Mouse (Mus musculus) lung, embryonic 16.5 days (tissue): ENCODE measurements around the gene Ankmy1. TPM values are rescaled to one million over a fixed set of nuclear protein-coding genes. Genes with fewer than 3 reads are reported as not detected.

Experiments
- ATAC-seq: fragments of 200-750 bp; cut with Nextera tagmentation; 2 replicates; pipeline ENCODE4 v1.8.0; 2017; ENCODE audit warnings: low read depth, mild to moderate bottlenecking, moderate library complexity
- H3K27ac ChIP-seq: fragments of 300-500 bp; sonication (generic); 2 replicates; pipeline ENCODE4 v1.5.1; 2014; ENCODE audit warnings: mild to moderate bottlenecking, control low read depth, low read length
- H3K27me3 ChIP-seq: fragments of 300-500 bp; sonication (generic); 2 replicates; pipeline ENCODE4 v1.6.1; 2014; ENCODE audit warnings: low read depth, low read length, mixed read lengths; ENCODE audit not compliant: control insufficient read depth, insufficient read depth
- H3K36me3 ChIP-seq: fragments of 300-500 bp; sonication (generic); 2 replicates; pipeline ENCODE4 v1.6.1; 2014; ENCODE audit warnings: low read length; ENCODE audit not compliant: control insufficient read depth, insufficient read depth
- H3K4me1 ChIP-seq: fragments of 300-500 bp; sonication (generic); replicated peaks from 2 replicates; pipeline ENCODE4 v1.6.1; 2014; ENCODE audit warnings: low read length, mixed read lengths; ENCODE audit not compliant: control insufficient read depth, insufficient read depth
- H3K4me2 ChIP-seq: fragments of 300-500 bp; sonication (generic); 2 replicates; pipeline ENCODE4 v1.6.1; 2014; ENCODE audit warnings: low read depth, low read length, control low read depth
- H3K4me3 ChIP-seq: fragments of 300-500 bp; sonication (generic); 2 replicates; pipeline ENCODE4 v1.5.1; 2014; ENCODE audit warnings: mild to moderate bottlenecking, low read length, control low read depth
- H3K9ac ChIP-seq: fragments of 300-500 bp; sonication (generic); 2 replicates; pipeline ENCODE4 v1.6.1; 2014; ENCODE audit warnings: low read length, control low read depth
- H3K9me3 ChIP-seq: fragments of 300-500 bp; sonication (generic); 2 replicates; pipeline ENCODE4 v1.6.1; 2016; ENCODE audit warnings: low read length; ENCODE audit not compliant: control insufficient read depth
- WGBS: fragments of 180-500 bp; shearing (Covaris S2); extraction: QIAGEN DNeasy Blood & Tissue Kit; methylation state at CpG from one replicate; pipeline ENCODE4 v1.1.7; 2014; 5-methylcytosine and 5-hydroxymethylcytosine counted together
- polyA plus RNA-seq: library from polyadenylated mRNA; unstranded; fragments of >200 nt; fragmentation: Nextera tagmentation; extraction: Ambion mirVana; gene quantifications from 2 replicates; pipeline ENCODE4 v1.2.1, GENCODE M21; 2015

Ankmy1 gene
- polyA plus RNA-seq, 1 experiment from 2014 or later: 0.48 TPM

GRCm38 (mm10) chr1:92907632-92908360, 5.1 kb upstream of the Ankmy1 start:
- peak overlapping the region; percentile 82 for H3K4me3 ChIP-seq
- peak overlapping the region; percentile 83 for H3K9ac ChIP-seq
- no peaks in the 10 kb centered on the region for H3K27me3 ChIP-seq
- 41% methylated on average over 20 of the region's 20 CpGs for WGBS
- no peaks in the 10 kb centered on the region for H3K9me3 ChIP-seq
- peak overlapping the region; percentile 93 for H3K27ac ChIP-seq
- ATAC-seq: no peak
- peak overlapping the region; percentile 87 for H3K4me2 ChIP-seq
- H3K4me1 ChIP-seq: peaks cover 33% of the 10 kb centered on the region
- H3K36me3 ChIP-seq: no peaks in the 10 kb centered on the region

GRCm38 (mm10) chr1:92906779-92907631, 4.3 kb upstream of the Ankmy1 start, which contains the start of gene Dusp28:
TSS of gene Dusp28 (plus strand) at chr1:92906981.
- Histone ChIP-seq H3K4me2 (peak within 1 kb of the TSS; percentile 87), H3K4me1 (peaks cover 28% of the 10 kb centered on the region), H3K9ac (peak within 1 kb of the TSS; percentile 83), H3K36me3 (no peaks in the 10 kb centered on the region), H3K4me3 (peak within 1 kb of the TSS; percentile 82), H3K27ac (peak within 1 kb of the TSS; percentile 93), H3K27me3 (no peaks in the 10 kb centered on the region; the same call in 1 of the 2 replicates), H3K9me3 (no peaks in the 10 kb centered on the region)
- peak; percentile 89 for ATAC-seq
- under 1% methylated on average over 66 of the region's 81 CpGs for WGBS

DNA sequence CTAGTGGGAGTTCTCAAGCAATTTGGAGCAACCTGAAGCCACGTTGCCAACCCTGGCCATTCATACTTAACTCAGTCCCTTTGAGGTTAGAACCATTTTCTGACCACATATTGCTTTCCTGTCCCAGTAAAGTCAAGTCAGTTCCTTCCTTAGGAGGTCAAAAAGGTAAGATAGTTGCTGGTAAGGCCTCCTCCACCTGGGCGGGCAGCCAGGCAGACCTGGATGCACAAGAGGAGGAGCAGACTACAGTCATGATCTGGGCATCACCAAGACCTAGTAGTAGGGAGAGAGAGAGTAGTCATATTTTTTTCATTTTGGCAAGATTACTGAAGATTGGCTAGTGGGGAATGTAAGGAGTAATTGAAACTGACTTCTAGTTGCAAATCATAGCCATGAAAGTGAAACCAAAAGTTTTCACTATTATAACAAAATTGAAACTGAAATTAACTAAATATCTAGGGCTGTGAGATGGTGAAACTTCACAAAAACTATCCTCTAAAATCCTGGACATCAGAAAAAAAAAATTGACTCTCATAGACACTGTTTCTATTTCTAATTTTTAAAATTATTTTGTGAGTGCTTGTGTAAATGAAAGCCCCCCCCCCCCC, 3.1 kb upstream of the Ankmy1 start:
- no peak overlapping the region for H3K4me2 ChIP-seq
- H3K36me3 ChIP-seq: no peaks in the 10 kb centered on the region
- WGBS: 87% methylated on average over 2 of the region's 2 CpGs
- no peak overlapping the region for H3K27ac ChIP-seq
- H3K27me3 ChIP-seq: no peaks in the 10 kb centered on the region; the same call in 1 of the 2 replicates
- peaks cover 22% of the 10 kb centered on the region for H3K4me1 ChIP-seq
- H3K4me3 ChIP-seq: no peak overlapping the region
- H3K9ac ChIP-seq: no peak overlapping the region
- H3K9me3 ChIP-seq: no peaks in the 10 kb centered on the region
- no peak for ATAC-seq

DNA sequence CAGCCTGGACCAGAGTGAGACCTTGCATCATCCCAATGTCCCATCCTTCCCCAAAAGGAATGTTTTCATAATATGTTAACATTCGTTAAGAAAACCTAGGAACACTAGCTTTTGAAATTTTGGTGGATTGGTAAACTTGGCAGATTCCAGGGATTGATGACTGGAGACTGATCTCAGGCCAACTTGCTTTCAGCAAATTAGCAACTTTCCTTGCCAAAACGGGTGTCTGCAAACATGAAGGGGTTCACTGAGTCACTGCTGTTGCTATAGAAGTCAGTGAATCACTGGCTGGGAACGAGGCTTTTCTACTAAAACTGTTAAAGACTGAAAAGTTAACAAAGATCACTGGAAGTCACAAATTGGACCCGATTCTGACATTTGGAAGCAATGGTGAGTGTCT, 921 bp upstream of the Ankmy1 start:
- Histone ChIP-seq H3K9ac (no peak overlapping the region), H3K36me3 (no peaks in the 10 kb centered on the region), H3K9me3 (no peaks in the 10 kb centered on the region), H3K4me1 (peaks cover 15% of the 10 kb centered on the region), H3K4me3 (no peak overlapping the region), H3K4me2 (no peak overlapping the region), H3K27me3 (no peaks in the 10 kb centered on the region; the same call in 1 of the 2 replicates), H3K27ac (no peak overlapping the region)
- ATAC-seq: no peak
- WGBS: 54% methylated on average over 4 of the region's 4 CpGs

- Histone ChIP-seq H3K27me3 (no peaks in the 10 kb centered on the region), H3K36me3 (no peaks in the 10 kb centered on the region), H3K4me3 (no peak overlapping the region), H3K9me3 (no peaks in the 10 kb centered on the region), H3K9ac (no peak overlapping the region), H3K27ac (no peak overlapping the region), H3K4me1 (no peaks in the 10 kb centered on the region), H3K4me2 (no peak overlapping the region)
- peak; percentile 59; the same call in 1 of the 2 replicates for ATAC-seq
- 13% methylated on average over 3 of the region's 3 CpGs for WGBS
These were observed 7.6 kb downstream of the Ankmy1 start for GRCm38 (mm10) chr1:92895089-92895488.

- no peak overlapping the region for H3K9ac ChIP-seq
- H3K4me2 ChIP-seq: no peak overlapping the region
- H3K27ac ChIP-seq: no peak overlapping the region
- H3K36me3 ChIP-seq: no peaks in the 10 kb centered on the region
- ATAC-seq: no peak
- H3K4me1 ChIP-seq: no peaks in the 10 kb centered on the region
- no peaks in the 10 kb centered on the region for H3K27me3 ChIP-seq
- no peaks in the 10 kb centered on the region for H3K9me3 ChIP-seq
- no peak overlapping the region for H3K4me3 ChIP-seq
- 63% methylated on average over 3 of the region's 3 CpGs for WGBS
These were observed 8.8 kb downstream of the Ankmy1 start for GRCm38 (mm10) chr1:92893896-92894295.

- H3K36me3 ChIP-seq: no peaks in the 10 kb centered on the region
- no peak overlapping the region for H3K27ac ChIP-seq
- no peak overlapping the region for H3K4me2 ChIP-seq
- no peaks in the 10 kb centered on the region for H3K4me1 ChIP-seq
- ATAC-seq: no peak
- no peaks in the 10 kb centered on the region for H3K27me3 ChIP-seq
- H3K9me3 ChIP-seq: no peaks in the 10 kb centered on the region
- no peak overlapping the region for H3K9ac ChIP-seq
- no peak overlapping the region for H3K4me3 ChIP-seq
- WGBS: 64% methylated on average over 3 of the region's 3 CpGs
These were observed 9.9 kb downstream of the Ankmy1 start for GRCm38 (mm10) chr1:92892791-92893190.

- 67% methylated on average over 7 of the region's 7 CpGs for WGBS
- H3K4me2 ChIP-seq: no peak overlapping the region
- H3K27me3 ChIP-seq: no peaks in the 10 kb centered on the region
- no peak overlapping the region for H3K9ac ChIP-seq
- no peak overlapping the region for H3K27ac ChIP-seq
- ATAC-seq: no peak
- no peaks in the 10 kb centered on the region for H3K4me1 ChIP-seq
- no peak overlapping the region for H3K4me3 ChIP-seq
- H3K36me3 ChIP-seq: no peaks in the 10 kb centered on the region
- H3K9me3 ChIP-seq: no peaks in the 10 kb centered on the region
These were observed 13.6 kb downstream of the Ankmy1 start for GRCm38 (mm10) chr1:92888901-92889655.
